Comparison of ENCODE assay signal across 8 mouse cellular contexts in the genomic region with DNA sequence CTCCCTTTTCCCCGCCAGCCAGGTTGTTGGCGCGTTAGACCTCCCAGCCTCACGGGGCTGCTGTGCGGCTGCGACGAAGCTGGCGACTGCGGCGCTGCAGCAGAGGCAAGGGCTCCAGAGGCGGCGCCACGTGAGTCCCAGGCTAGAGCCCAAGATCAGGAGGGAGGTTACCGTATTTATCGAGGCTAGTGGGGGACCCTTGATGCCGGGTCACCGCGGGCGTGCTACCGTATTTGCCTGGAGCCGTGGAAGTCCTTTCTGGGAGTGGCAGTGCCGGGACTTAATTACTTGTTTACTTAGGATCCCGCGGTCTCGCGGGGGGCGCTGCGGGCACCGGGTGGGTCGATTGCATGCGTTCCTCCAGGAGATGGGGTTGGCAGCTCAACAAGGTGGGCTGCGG. TPM values are rescaled to one million over a fixed set of nuclear protein-coding genes. Genes with fewer than 3 reads are reported as not detected.
A peak's percentile ranks its signal among the peaks of the same experiment; 100 is the strongest.
DNase-seq lines count a peak whose midpoint lies in the region; ATAC-seq and TF ChIP-seq lines count a peak whose summit lies in the region.

No protein-coding gene starts in this region.

- under 1% methylated on average over 32 of the region's 32 CpGs for WGBS in forebrain, embryonic 13.5 days
- WGBS in heart, postnatal 0 days: 1% methylated on average over 32 of the region's 32 CpGs
- under 1% methylated on average over 32 of the region's 32 CpGs for WGBS in liver, embryonic 13.5 days (ENCODE audit: insufficient replicate concordance)
- WGBS in neural tube, embryonic 15.5 days: under 1% methylated on average over 32 of the region's 32 CpGs

- peaks cover 38% of the 10 kb centered on the region for H3K4me1 ChIP-seq in E14TG2a.4 (replicated peaks; ENCODE audit: low read depth, low read length)
- H3K4me1 ChIP-seq in brown adipose tissue, adult 24 weeks (ENCODE audit: control insufficient read depth, insufficient read depth, insufficient read length, low read length): peaks cover 5% of the 10 kb centered on the region; the same call in 1 of the 2 replicates
- peaks cover 20% of the 10 kb centered on the region for H3K4me1 ChIP-seq in forebrain, embryonic 13.5 days
- H3K4me1 ChIP-seq in heart, postnatal 0 days (ENCODE audit: control insufficient read depth, insufficient read depth): peaks cover 20% of the 10 kb centered on the region
- peaks cover 18% of the 10 kb centered on the region for H3K4me1 ChIP-seq in liver, embryonic 13.5 days (replicated peaks)
- peaks cover 40% of the 10 kb centered on the region for H3K4me1 ChIP-seq in neural tube, embryonic 15.5 days

- peak; percentile 66 for ATAC-seq in forebrain, embryonic 13.5 days
- peak; percentile 45; the same call in 1 of the 2 replicates for ATAC-seq in heart, postnatal 0 days (ENCODE audit: insufficient read depth, low read depth)
- ATAC-seq in liver, embryonic 13.5 days (ENCODE audit: low read depth): no peak
- ATAC-seq in neural tube, embryonic 15.5 days (ENCODE audit: low FRiP score): peak; percentile 67

- peaks cover 13% of the 10 kb centered on the region; the same call in 1 of the 2 replicates for H3K9me3 ChIP-seq in E14TG2a.4 (ENCODE audit: low read length)
- no peaks in the 10 kb centered on the region for H3K9me3 ChIP-seq in forebrain, embryonic 13.5 days (replicated peaks)
- H3K9me3 ChIP-seq in heart, postnatal 0 days (replicated peaks; ENCODE audit: control insufficient read depth, low read length): no peaks in the 10 kb centered on the region
- no peaks in the 10 kb centered on the region for H3K9me3 ChIP-seq in liver, embryonic 13.5 days (replicated peaks)
- no peaks in the 10 kb centered on the region for H3K9me3 ChIP-seq in neural tube, embryonic 15.5 days (replicated peaks)

- no peaks in the 10 kb centered on the region for H3K36me3 ChIP-seq in E14TG2a.4 (ENCODE audit: insufficient read depth, low read length)
- peaks cover 2% of the 10 kb centered on the region; the same call in 1 of the 2 replicates for H3K36me3 ChIP-seq in forebrain, embryonic 13.5 days (ENCODE audit: poor library complexity, severe bottlenecking)
- no peaks in the 10 kb centered on the region for H3K36me3 ChIP-seq in heart, postnatal 0 days (replicated peaks; ENCODE audit: control insufficient read depth, insufficient read depth, low read length)
- no peaks in the 10 kb centered on the region for H3K36me3 ChIP-seq in liver, embryonic 13.5 days
- 0 out of 2 replicates have a peak, but pooled peaks cover 6% of the 10 kb centered on the region for H3K36me3 ChIP-seq in neural tube, embryonic 15.5 days

- no peak for TF ChIP-seq EP300 in heart, postnatal 0 days (IDR thresholded peaks at IDR 0.05; ENCODE audit: low read depth)

- H3K27ac ChIP-seq in brown adipose tissue, adult 24 weeks (replicated peaks; ENCODE audit: low read depth, low read length): no peak overlapping the region
- no peak overlapping the region for H3K27ac ChIP-seq in forebrain, embryonic 13.5 days
- H3K27ac ChIP-seq in heart, postnatal 0 days (ENCODE audit: low read depth): no peak overlapping the region
- H3K27ac ChIP-seq in liver, embryonic 13.5 days: no peak overlapping the region
- no peak overlapping the region for H3K27ac ChIP-seq in neural tube, embryonic 15.5 days (replicated peaks)

- TF ChIP-seq CTCF in E14TG2a.4 (conservative IDR thresholded peaks at IDR 0.05; ENCODE audit: low read length): no peak
- no peak for TF ChIP-seq CTCF in heart, postnatal 0 days (IDR thresholded peaks at IDR 0.05; ENCODE audit: low read depth)

- peaks cover 73% of the 10 kb centered on the region for H3K27me3 ChIP-seq in E14TG2a.4 (ENCODE audit: insufficient read depth, low read length)
- peaks cover 50% of the 10 kb centered on the region for H3K27me3 ChIP-seq in forebrain, embryonic 13.5 days
- peaks cover 15% of the 10 kb centered on the region for H3K27me3 ChIP-seq in heart, postnatal 0 days (ENCODE audit: control insufficient read depth, insufficient read depth, low read length)
- peaks cover 50% of the 10 kb centered on the region for H3K27me3 ChIP-seq in liver, embryonic 13.5 days
- peaks cover 17% of the 10 kb centered on the region for H3K27me3 ChIP-seq in neural tube, embryonic 15.5 days (replicated peaks)

- peak overlapping the region; percentile 77 for H3K4me2 ChIP-seq in forebrain, embryonic 13.5 days
- H3K4me2 ChIP-seq in heart, postnatal 0 days (ENCODE audit: low read depth, low read length): peak overlapping the region; percentile 76
- H3K4me2 ChIP-seq in liver, embryonic 13.5 days: peak overlapping the region; percentile 70
- peak overlapping the region; percentile 90 for H3K4me2 ChIP-seq in neural tube, embryonic 15.5 days

- DNase-seq in heart, postnatal 0 days (ENCODE audit: low spot score): peak; percentile 31
- DNase-seq in kidney, postnatal 14 days: peak; percentile 82
- no peak for DNase-seq in liver, embryonic 13.5 days
- peak; percentile 32 for DNase-seq in yolk sac, embryonic 10.5 days (ENCODE audit: low spot score)

- H3K9ac ChIP-seq in forebrain, embryonic 13.5 days: peak overlapping the region; percentile 64
- H3K9ac ChIP-seq in heart, postnatal 0 days (replicated peaks; ENCODE audit: low read depth, low read length): peak overlapping the region; percentile 34; the same call in 1 of the 2 replicates
- H3K9ac ChIP-seq in liver, embryonic 13.5 days: peak overlapping the region; percentile 41; the same call in 1 of the 2 replicates
- peak overlapping the region; percentile 60 for H3K9ac ChIP-seq in neural tube, embryonic 15.5 days (replicated peaks)

- H3K4me3 ChIP-seq in E14TG2a.4 (replicated peaks; ENCODE audit: low read length): peak overlapping the region; percentile 72
- peak overlapping the region; percentile 60 for H3K4me3 ChIP-seq in brown adipose tissue, adult 24 weeks (ENCODE audit: insufficient read depth, low read depth, low read length)
- H3K4me3 ChIP-seq in forebrain, embryonic 13.5 days: peak overlapping the region; percentile 46
- H3K4me3 ChIP-seq in heart, postnatal 0 days (ENCODE audit: low read depth, low read length): peak overlapping the region; percentile 48
- peak overlapping the region; percentile 49 for H3K4me3 ChIP-seq in liver, embryonic 13.5 days (replicated peaks)
- H3K4me3 ChIP-seq in neural tube, embryonic 15.5 days (replicated peaks): peak overlapping the region; percentile 57

RNA-seq across cellular contexts. Expression of gene AI854703, which starts 0.4 kb away (rescaled TPM):
- 2.3 and 2.9 TPM in 2 replicates for polyA plus RNA-seq in brown adipose tissue, adult 24 weeks (2012; ENCODE audit: insufficient read depth, insufficient read length, missing spikeins)
- polyA plus RNA-seq in forebrain, embryonic 13.5 days (2015; fragmentation: Nextera tagmentation; extraction: Ambion mirVana): 3.1 and 5.4 TPM in 2 replicates
- total RNA-seq in heart, postnatal 0 days (2014; rRNA removed; ENCODE audit: low replicate concordance): 0.38 TPM in 1 of 2 replicates, not detected in the other
- polyA plus RNA-seq in heart, postnatal 0 days (2015; fragmentation: Nextera tagmentation; extraction: Ambion mirVana): 0.73 and 0.87 TPM in 2 replicates
- 0.20 and 0.28 TPM in 2 replicates for polyA plus RNA-seq in liver, embryonic 13.5 days (2015; fragmentation: Nextera tagmentation; extraction: Ambion mirVana)
- 30.5 and 31.4 TPM in 2 replicates for polyA plus RNA-seq in neural tube, embryonic 15.5 days (2015; fragmentation: Nextera tagmentation; extraction: Ambion mirVana)

RNA-seq across cellular contexts. Expression of gene Gimap8, which starts 20.1 kb away (rescaled TPM):
- 3.4 and 5.1 TPM in 2 replicates for polyA plus RNA-seq in brown adipose tissue, adult 24 weeks (2012; ENCODE audit: insufficient read depth, insufficient read length, missing spikeins)
- 0.19 and 0.28 TPM in 2 replicates for polyA plus RNA-seq in forebrain, embryonic 13.5 days (2015; fragmentation: Nextera tagmentation; extraction: Ambion mirVana)
- 0.15 and 3.2 TPM in 2 replicates for total RNA-seq in heart, postnatal 0 days (2014; rRNA removed; ENCODE audit: low replicate concordance)
- polyA plus RNA-seq in heart, postnatal 0 days (2015; fragmentation: Nextera tagmentation; extraction: Ambion mirVana): 2.6 and 2.7 TPM in 2 replicates
- polyA plus RNA-seq in liver, embryonic 13.5 days (2015; fragmentation: Nextera tagmentation; extraction: Ambion mirVana): 0.73 and 0.93 TPM in 2 replicates
- polyA plus RNA-seq in neural tube, embryonic 15.5 days (2015; fragmentation: Nextera tagmentation; extraction: Ambion mirVana): 0.73 and 1.4 TPM in 2 replicates

RNA-seq across cellular contexts. Expression of gene Zfp775, which starts 25.1 kb away (rescaled TPM):
- 1.2 and 2.3 TPM in 2 replicates for polyA plus RNA-seq in brown adipose tissue, adult 24 weeks (2012; ENCODE audit: insufficient read depth, insufficient read length, missing spikeins)
- 13.4 and 13.8 TPM in 2 replicates for polyA plus RNA-seq in forebrain, embryonic 13.5 days (2015; fragmentation: Nextera tagmentation; extraction: Ambion mirVana)
- 4.0 and 5.1 TPM in 2 replicates for total RNA-seq in heart, postnatal 0 days (2014; rRNA removed; ENCODE audit: low replicate concordance)
- 5.7 and 7.6 TPM in 2 replicates for polyA plus RNA-seq in heart, postnatal 0 days (2015; fragmentation: Nextera tagmentation; extraction: Ambion mirVana)
- 1.9 and 2.0 TPM in 2 replicates for polyA plus RNA-seq in liver, embryonic 13.5 days (2015; fragmentation: Nextera tagmentation; extraction: Ambion mirVana)
- 12.8 and 13.0 TPM in 2 replicates for polyA plus RNA-seq in neural tube, embryonic 15.5 days (2015; fragmentation: Nextera tagmentation; extraction: Ambion mirVana)

RNA-seq across cellular contexts. Expression of gene Gm44965, which starts 33.2 kb away (rescaled TPM):
- polyA plus RNA-seq in brown adipose tissue, adult 24 weeks (2012; ENCODE audit: insufficient read depth, insufficient read length, missing spikeins): not detected in 2 replicates
- polyA plus RNA-seq in forebrain, embryonic 13.5 days (2015; fragmentation: Nextera tagmentation; extraction: Ambion mirVana): 1.7 TPM in 1 of 2 replicates, not detected in the other
- total RNA-seq in heart, postnatal 0 days (2014; rRNA removed; ENCODE audit: low replicate concordance): not detected in 2 replicates
- polyA plus RNA-seq in heart, postnatal 0 days (2015; fragmentation: Nextera tagmentation; extraction: Ambion mirVana): not detected in 2 replicates
- not detected in 2 replicates for polyA plus RNA-seq in liver, embryonic 13.5 days (2015; fragmentation: Nextera tagmentation; extraction: Ambion mirVana)
- not detected in 2 replicates for polyA plus RNA-seq in neural tube, embryonic 15.5 days (2015; fragmentation: Nextera tagmentation; extraction: Ambion mirVana)

RNA-seq across cellular contexts. Expression of gene Repin1, which starts 33.3 kb away (rescaled TPM):
- 14.1 and 17.4 TPM in 2 replicates for polyA plus RNA-seq in brown adipose tissue, adult 24 weeks (2012; ENCODE audit: insufficient read depth, insufficient read length, missing spikeins)
- 35.8 and 38.8 TPM in 2 replicates for polyA plus RNA-seq in forebrain, embryonic 13.5 days (2015; fragmentation: Nextera tagmentation; extraction: Ambion mirVana)
- 49.7 and 50.3 TPM in 2 replicates for total RNA-seq in heart, postnatal 0 days (2014; rRNA removed; ENCODE audit: low replicate concordance)
- 16.6 and 17.5 TPM in 2 replicates for polyA plus RNA-seq in heart, postnatal 0 days (2015; fragmentation: Nextera tagmentation; extraction: Ambion mirVana)
- 8.1 and 10.4 TPM in 2 replicates for polyA plus RNA-seq in liver, embryonic 13.5 days (2015; fragmentation: Nextera tagmentation; extraction: Ambion mirVana)
- polyA plus RNA-seq in neural tube, embryonic 15.5 days (2015; fragmentation: Nextera tagmentation; extraction: Ambion mirVana): 41.0 and 43.7 TPM in 2 replicates
